Mouse (Mus musculus): ENCODE measurements around the gene Fancf.

GRCm38 (mm10) chr7:51816283-51816839, 45.7 kb downstream of the Fancf start:
- TF ChIP-seq CTCF (IDR thresholded peaks at IDR 0.05; ENCODE audit: low read depth, low read length): no peak
- TF ChIP-seq POLR2A (IDR thresholded peaks at IDR 0.05; ENCODE audit: insufficient read depth, low read length): no peak

Measured in ES-Bruce4 (cell line).